Mouse (Mus musculus): ENCODE data around the gene Fgfr2.

Fgfr2 gene

GRCm38 (mm10) chr7:130300606-130301005 is 2822.5 kb downstream of the Fgfr2 start:
- in situ Hi-C loops (cut with MboI, MseI): loop anchor here (25.0 kb wide), 1 partner anchor 1813 kb away; no protein-coding TSS in a partner anchor

GRCm38 (mm10) chr7:130298926-130299594 is 2824.1 kb downstream of the Fgfr2 start:
- in situ Hi-C loops (cut with MboI, MseI): no loop called here

GRCm38 (mm10) chr7:130291179-130291578 is 2832.0 kb downstream of the Fgfr2 start:
- in situ Hi-C loops (cut with MboI, MseI): no loop called here

GRCm38 (mm10) chr7:130289428-130289790 is 2833.7 kb downstream of the Fgfr2 start:
- in situ Hi-C loops (cut with MboI, MseI): no loop called here

GRCm38 (mm10) chr7:130288719-130289427 is 2834.3 kb downstream of the Fgfr2 start:
- in situ Hi-C loops (cut with MboI, MseI): no loop called here

GRCm38 (mm10) chr7:130288248-130288647 is 2834.9 kb downstream of the Fgfr2 start:
- in situ Hi-C loops (cut with MboI, MseI): no loop called here

GRCm38 (mm10) chr7:130278738-130279705 is 2844.1 kb downstream of the Fgfr2 start:
- in situ Hi-C loops (cut with MboI, MseI): no loop called here

- in situ Hi-C loops (cut with MboI, MseI): no loop called here
Observed at GRCm38 (mm10) chr7:130278000-130278737, 2845.0 kb downstream of the Fgfr2 start.

- in situ Hi-C loops (cut with MboI, MseI): no loop called here
Observed at GRCm38 (mm10) chr7:130273265-130273664, 2849.9 kb downstream of the Fgfr2 start.

- in situ Hi-C loops (cut with MboI, MseI): no loop called here
Observed at GRCm38 (mm10) chr7:130270807-130271206, 2852.3 kb downstream of the Fgfr2 start.

- in situ Hi-C loops (cut with MboI, MseI): loop anchor here (5.0 kb wide), 1 partner anchor 622 kb away; no protein-coding TSS in a partner anchor
Observed at GRCm38 (mm10) chr7:130269124-130269867, 2853.9 kb downstream of the Fgfr2 start.

- in situ Hi-C loops (cut with MboI, MseI): loop anchor here (5.0 kb wide), 1 partner anchor 620 kb away; no protein-coding TSS in a partner anchor
Observed at GRCm38 (mm10) chr7:130267099-130267498, 2856.1 kb downstream of the Fgfr2 start.

GRCm38 (mm10) chr7:130266166-130266490 is 2857.0 kb downstream of the Fgfr2 start:
- in situ Hi-C loops (cut with MboI, MseI): loop anchor here (5.0 kb wide), 1 partner anchor 619 kb away; no protein-coding TSS in a partner anchor

GRCm38 (mm10) chr7:130265319-130266165 is 2857.6 kb downstream of the Fgfr2 start:
- in situ Hi-C loops (cut with MboI, MseI): loop anchor here (5.0 kb wide), 1 partner anchor 618 kb away; no protein-coding TSS in a partner anchor

GRCm38 (mm10) chr7:130264616-130265318 is 2858.4 kb downstream of the Fgfr2 start:
- in situ Hi-C loops (cut with MboI, MseI): loop anchor here (5.0 kb wide), 1 partner anchor 617 kb away; no protein-coding TSS in a partner anchor

- in situ Hi-C loops (cut with MboI, MseI): no loop called here
Observed at GRCm38 (mm10) chr7:130263799-130264351, 2859.3 kb downstream of the Fgfr2 start.

- in situ Hi-C loops (cut with MboI, MseI): no loop called here
Observed at GRCm38 (mm10) chr7:130263233-130263594, 2859.9 kb downstream of the Fgfr2 start.

GRCm38 (mm10) chr7:130262528-130263232 is 2860.5 kb downstream of the Fgfr2 start:
- in situ Hi-C loops (cut with MboI, MseI): no loop called here
